Mouse (Mus musculus) limb, embryonic 15.5 days (tissue): ENCODE data around the gene Clec4a1. TPM values are rescaled to one million over a fixed set of nuclear protein-coding genes. Genes with fewer than 3 reads are reported as not detected.
A peak's percentile ranks its signal among the peaks of the same experiment; 100 is the strongest.

Experiments used
- ATAC-seq: fragments of 200-750 bp; cut with Nextera tagmentation; 2 replicates; pipeline ENCODE4 v1.8.0; 2017; ENCODE audit warnings: low read depth, moderate TSS enrichment; ENCODE audit not compliant: insufficient number of reproducible peaks, low FRiP score, low TSS enrichment
- H3K27ac ChIP-seq: fragments of 300-500 bp; sonication (generic); 2 replicates; pipeline ENCODE4 v1.5.1; 2015; ENCODE audit warnings: moderate library complexity, mild to moderate bottlenecking, inconsistent platforms
- H3K27me3 ChIP-seq: fragments of 300-500 bp; sonication (generic); 2 replicates; pipeline ENCODE4 v1.6.1; 2015; ENCODE audit warnings: inconsistent platforms
- H3K36me3 ChIP-seq: fragments of 300-500 bp; sonication (generic); 2 replicates; pipeline ENCODE4 v1.6.1; 2015; ENCODE audit warnings: inconsistent platforms
- H3K4me1 ChIP-seq: fragments of 300-500 bp; sonication (generic); 2 replicates; pipeline ENCODE4 v1.6.1; 2015; ENCODE audit warnings: inconsistent platforms
- H3K4me2 ChIP-seq: fragments of 300-500 bp; sonication (generic); 2 replicates; pipeline ENCODE4 v1.6.1; 2015; ENCODE audit warnings: mild to moderate bottlenecking, inconsistent platforms
- H3K4me3 ChIP-seq: fragments of 300-500 bp; sonication (generic); 2 replicates; pipeline ENCODE4 v1.5.1; 2015; ENCODE audit warnings: mild to moderate bottlenecking, inconsistent platforms
- H3K9ac ChIP-seq: fragments of 300-500 bp; sonication (generic); 2 replicates; pipeline ENCODE4 v1.6.1; 2015; ENCODE audit warnings: inconsistent platforms
- H3K9me3 ChIP-seq: fragments of 300-500 bp; sonication (generic); 2 replicates; pipeline ENCODE4 v1.6.1; 2016; ENCODE audit warnings: inconsistent platforms
- WGBS: fragments of 180-500 bp; shearing (Covaris S2); methylation state at CpG from one replicate; pipeline ENCODE4 v1.1.7; 2015; 5-methylcytosine and 5-hydroxymethylcytosine counted together
- polyA plus RNA-seq: library from polyadenylated mRNA; unstranded; fragments of >200 nt; fragmentation: Nextera tagmentation; extraction: Ambion mirVana; gene quantifications from 2 replicates; pipeline ENCODE4 v1.2.1, GENCODE M21; 2015

The Clec4a1 gene
- 4.4 and 7.3 TPM in 2 replicates for polyA plus RNA-seq

DNA sequence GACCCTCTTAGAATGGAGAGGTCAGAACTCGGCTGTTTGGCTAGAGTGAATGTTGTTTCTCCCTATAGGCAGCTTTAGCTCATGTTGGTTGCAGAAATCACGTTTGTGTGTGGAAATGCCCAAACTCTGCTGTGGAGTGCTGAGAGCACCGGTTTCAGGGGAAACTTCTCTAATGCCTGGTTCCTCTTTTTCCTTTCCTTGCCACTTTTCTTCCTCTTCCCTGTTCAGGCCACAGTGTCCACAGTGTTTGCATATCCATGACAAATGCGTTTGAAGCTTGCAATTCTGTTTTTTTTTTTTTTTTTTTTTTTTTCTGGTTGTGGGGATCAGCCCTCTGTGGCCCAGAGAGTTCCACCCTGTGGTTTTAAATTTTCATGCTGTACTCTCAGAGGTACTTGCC, at the start of gene Clec4a1:
Gene Clec4a1 (plus strand): TSS at position 398 of the 400 bp plus-strand sequence.
- no peak within 1 kb of the TSS for H3K4me3 ChIP-seq
- no peaks in the 10 kb centered on the region for H3K27me3 ChIP-seq
- H3K4me2 ChIP-seq = no peak within 1 kb of the TSS
- H3K9ac ChIP-seq = no peak within 1 kb of the TSS
- H3K4me1 ChIP-seq = no peaks in the 10 kb centered on the region
- no peaks in the 10 kb centered on the region for H3K36me3 ChIP-seq
- no peaks in the 10 kb centered on the region for H3K9me3 ChIP-seq
- 56% methylated on average over 4 of the region's 4 CpGs for WGBS
- ATAC-seq = no peak
- no peak within 1 kb of the TSS for H3K27ac ChIP-seq

DNA sequence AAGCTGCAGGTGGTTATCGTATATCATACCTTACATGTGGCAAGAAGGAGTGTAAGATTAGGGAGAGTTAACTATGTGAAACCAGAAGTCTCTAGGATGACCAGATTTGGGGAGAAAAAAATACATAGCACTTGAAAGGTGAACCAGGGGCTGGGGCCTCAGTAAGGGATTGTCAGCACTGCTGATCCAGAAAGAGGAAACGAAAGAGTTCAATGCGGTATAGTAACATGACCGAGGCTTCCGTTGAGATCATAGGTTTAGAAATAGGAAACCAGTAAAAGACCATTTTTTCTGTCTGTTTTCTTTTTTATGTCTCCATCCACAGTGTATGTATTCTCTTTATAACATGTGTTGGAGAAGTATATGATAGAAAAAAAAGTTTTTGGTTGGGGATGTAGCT, 48.8 kb upstream of the Clec4a1 start:
- WGBS = 96% methylated on average over 5 of the region's 5 CpGs
- no peaks in the 10 kb centered on the region for H3K9me3 ChIP-seq
- no peaks in the 10 kb centered on the region for H3K27me3 ChIP-seq
- H3K4me1 ChIP-seq = peaks cover 11% of the 10 kb centered on the region
- no peak overlapping the region for H3K27ac ChIP-seq
- H3K36me3 ChIP-seq = 0 out of 2 replicates have a peak, but pooled peaks cover 6% of the 10 kb centered on the region
- no peak for ATAC-seq
- no peak overlapping the region for H3K4me2 ChIP-seq
- no peak overlapping the region for H3K4me3 ChIP-seq
- no peak overlapping the region for H3K9ac ChIP-seq

DNA sequence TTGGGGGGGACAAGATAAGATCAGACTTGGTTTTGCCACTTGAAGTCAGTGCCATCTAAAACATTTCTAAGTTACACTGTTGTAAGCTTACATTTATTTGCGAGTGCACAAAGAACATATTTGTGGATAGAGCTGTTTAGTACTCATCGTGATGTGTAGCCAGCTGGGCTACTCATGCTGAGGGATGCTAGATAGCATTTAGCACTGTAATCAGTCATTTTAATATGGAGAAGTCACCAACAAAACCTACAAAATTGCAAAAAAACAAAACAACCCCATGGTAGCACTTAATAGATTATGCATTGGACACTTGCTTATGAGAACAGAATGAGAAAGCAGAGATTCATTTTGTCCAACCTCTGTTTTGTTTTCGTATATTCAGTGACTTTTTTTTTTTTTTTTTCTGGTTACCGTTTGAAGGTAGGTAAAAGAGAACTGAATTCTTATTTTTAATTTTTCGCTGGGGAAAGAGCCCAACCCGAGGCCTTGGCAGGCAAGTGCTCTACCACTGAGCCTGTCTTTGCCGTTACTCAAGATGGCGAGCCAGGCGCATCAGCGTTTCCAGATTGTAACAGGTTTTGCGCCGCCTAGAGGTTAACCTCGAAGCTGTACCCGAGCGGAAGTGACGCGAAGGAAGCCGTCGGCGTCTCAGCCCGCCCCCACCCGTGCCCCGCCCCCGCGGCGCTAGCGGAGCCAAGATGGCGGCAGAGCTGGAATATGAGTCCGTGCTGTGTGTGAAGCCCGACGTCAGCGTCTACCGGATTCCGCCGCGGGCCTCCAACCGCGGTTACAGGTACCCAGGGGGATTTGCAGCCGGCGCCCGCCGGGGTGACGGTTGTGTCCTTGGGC, 47.6 kb upstream of the Clec4a1 start, which contains the start of gene Necap1:
Gene Necap1 (plus strand): TSS at position 604 of the 849 bp plus-strand sequence.
- Histone ChIP-seq H3K9ac (peak within 1 kb of the TSS; percentile 84), H3K4me3 (peak within 1 kb of the TSS; percentile 88), H3K27ac (peak within 1 kb of the TSS; percentile 90), H3K4me2 (peak within 1 kb of the TSS; percentile 47), H3K36me3 (peaks cover 14% of the 10 kb centered on the region; the same call in 1 of the 2 replicates), H3K9me3 (no peaks in the 10 kb centered on the region), H3K4me1 (peaks cover 11% of the 10 kb centered on the region), H3K27me3 (no peaks in the 10 kb centered on the region)
- WGBS = 7% methylated on average over 43 of the region's 43 CpGs
- ATAC-seq = peak; percentile 90

DNA sequence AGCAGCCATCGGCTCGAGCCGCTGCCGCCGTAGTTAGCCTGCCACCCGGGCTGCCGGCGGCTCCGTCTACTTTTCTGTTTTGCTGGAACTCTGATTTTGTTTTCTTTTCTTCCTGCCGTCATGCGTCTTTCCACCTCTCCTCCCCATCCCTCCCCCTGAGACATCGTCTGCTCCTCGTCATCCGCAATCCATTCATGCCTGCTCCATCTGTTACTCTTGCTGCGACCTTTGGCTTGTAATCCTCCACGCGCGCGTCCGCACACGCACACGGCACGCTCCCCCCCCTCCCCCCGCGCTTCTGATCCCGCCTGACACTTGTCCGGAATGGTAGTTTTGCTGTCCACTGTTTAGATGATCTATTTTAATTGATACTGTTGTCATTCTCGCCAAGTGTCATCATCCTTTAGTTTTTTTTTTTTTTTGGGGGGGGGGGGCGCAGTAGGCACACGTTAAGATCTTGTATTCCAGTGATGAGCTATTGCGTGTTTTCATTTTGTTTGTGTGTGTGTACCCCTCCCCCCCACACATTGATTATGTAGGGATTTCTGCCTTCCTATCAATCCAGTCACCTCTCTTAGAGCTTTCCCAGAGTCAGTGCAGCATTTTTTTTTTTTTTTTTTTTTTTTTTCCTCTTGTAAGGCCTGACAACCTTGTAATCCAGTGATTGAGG, 46.8 kb upstream of the Clec4a1 start:
- ATAC-seq = peak; percentile 50; the same call in 1 of the 2 replicates
- Histone ChIP-seq H3K4me1 (peaks cover 11% of the 10 kb centered on the region), H3K9me3 (no peaks in the 10 kb centered on the region), H3K4me3 (peak overlapping the region; percentile 88), H3K4me2 (peak overlapping the region; percentile 47), H3K27me3 (no peaks in the 10 kb centered on the region), H3K27ac (peak overlapping the region; percentile 90), H3K9ac (peak overlapping the region; percentile 84), H3K36me3 (peaks cover 19% of the 10 kb centered on the region)
- WGBS = under 1% methylated on average over 31 of the region's 31 CpGs

DNA sequence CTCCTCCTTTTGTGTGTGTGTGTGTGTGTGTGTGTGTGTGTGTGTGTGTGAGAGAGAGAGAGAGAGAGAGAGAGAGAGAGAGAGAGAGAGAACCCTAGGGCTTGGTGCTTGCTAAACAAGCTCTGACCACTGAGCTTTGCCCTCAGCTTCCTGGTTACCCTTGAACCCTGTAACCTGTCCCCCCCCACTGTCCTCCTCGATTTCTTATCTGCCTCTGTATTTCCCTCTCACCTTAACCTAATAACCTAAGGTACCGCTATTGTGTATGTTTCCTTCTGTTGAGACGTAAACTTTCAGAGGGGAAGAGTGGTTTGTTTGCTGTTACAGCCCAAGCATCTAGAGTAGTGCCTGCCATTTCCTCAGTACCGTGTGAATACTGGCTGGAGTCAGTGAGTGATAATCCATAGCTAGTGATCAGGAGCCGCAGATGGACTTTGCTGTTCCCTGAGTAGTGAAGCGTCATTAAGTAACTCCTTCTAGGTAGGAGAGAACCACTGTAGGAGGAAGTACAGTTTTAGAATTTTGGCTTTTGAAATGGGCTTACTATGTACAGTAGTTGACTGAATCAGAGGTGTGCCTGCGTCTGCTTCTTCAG, 42.4 kb upstream of the Clec4a1 start:
- H3K9ac ChIP-seq = no peak overlapping the region
- 89% methylated on average over 7 of the region's 7 CpGs for WGBS
- no peaks in the 10 kb centered on the region for H3K9me3 ChIP-seq
- no peak for ATAC-seq
- peaks cover 57% of the 10 kb centered on the region for H3K36me3 ChIP-seq
- no peaks in the 10 kb centered on the region for H3K27me3 ChIP-seq
- H3K4me2 ChIP-seq = no peak overlapping the region
- peaks cover 11% of the 10 kb centered on the region for H3K4me1 ChIP-seq
- no peak overlapping the region for H3K4me3 ChIP-seq
- H3K27ac ChIP-seq = no peak overlapping the region

DNA sequence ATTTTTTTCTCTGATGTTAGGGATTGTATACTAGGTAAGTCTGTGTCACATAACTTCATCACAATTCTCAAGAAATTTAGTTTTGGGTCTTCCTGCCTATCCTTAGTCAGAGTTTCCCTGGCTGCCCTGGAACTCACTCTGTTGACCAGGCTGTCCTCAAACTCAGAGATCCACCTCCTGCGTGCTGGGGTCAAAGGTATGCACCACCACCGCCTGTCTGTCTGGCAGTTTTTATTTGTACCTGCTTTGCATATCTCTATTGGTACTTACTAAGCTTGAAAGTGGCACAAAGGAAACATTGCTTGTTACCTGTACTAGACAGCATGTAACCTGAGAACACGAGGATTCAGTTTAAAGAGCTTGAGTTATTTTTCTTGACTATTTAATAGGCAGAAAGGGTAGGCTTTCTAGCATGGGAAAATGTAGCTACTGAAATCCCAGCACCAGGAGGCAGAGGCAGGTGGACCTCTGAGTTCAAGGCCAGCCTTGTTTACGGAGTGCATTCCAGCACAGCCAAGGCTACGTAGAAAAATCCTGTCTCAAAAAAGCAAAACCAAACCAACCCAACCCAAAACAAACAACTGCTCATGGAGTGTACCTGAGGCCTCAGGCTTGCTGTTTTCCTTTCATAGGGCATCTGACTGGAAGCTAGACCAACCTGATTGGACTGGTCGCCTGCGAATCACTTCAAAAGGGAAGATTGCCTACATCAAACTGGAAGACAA, 41.7 kb upstream of the Clec4a1 start:
- Histone ChIP-seq H3K4me3 (no peak overlapping the region), H3K27me3 (no peaks in the 10 kb centered on the region), H3K36me3 (peaks cover 65% of the 10 kb centered on the region), H3K9ac (no peak overlapping the region), H3K4me2 (no peak overlapping the region), H3K9me3 (no peaks in the 10 kb centered on the region), H3K27ac (no peak overlapping the region), H3K4me1 (peaks cover 11% of the 10 kb centered on the region)
- no peak for ATAC-seq
- WGBS = 86% methylated on average over 7 of the region's 7 CpGs

DNA sequence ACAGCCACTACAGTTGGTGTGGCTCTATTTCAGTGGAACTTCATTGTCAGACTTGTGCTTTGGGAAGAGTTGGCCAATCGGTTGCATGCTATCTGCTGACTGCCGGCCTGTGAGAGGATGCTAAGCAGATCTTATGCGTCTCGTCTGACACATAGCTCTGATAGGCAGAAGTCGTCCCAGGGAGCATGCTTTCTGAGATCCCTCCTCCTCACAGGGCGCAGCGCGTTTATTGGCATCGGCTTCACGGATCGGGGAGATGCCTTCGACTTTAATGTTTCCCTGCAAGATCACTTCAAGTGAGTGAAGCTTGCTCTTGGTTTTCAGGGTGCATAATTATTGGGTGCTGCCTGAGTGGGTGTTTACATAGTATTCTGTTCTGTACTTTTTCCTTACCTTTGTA, 40.4 kb upstream of the Clec4a1 start:
- no peak for ATAC-seq
- peaks cover 71% of the 10 kb centered on the region for H3K36me3 ChIP-seq
- H3K27ac ChIP-seq = no peak overlapping the region
- H3K4me2 ChIP-seq = no peak overlapping the region
- H3K9ac ChIP-seq = no peak overlapping the region
- H3K27me3 ChIP-seq = no peaks in the 10 kb centered on the region
- H3K4me3 ChIP-seq = no peak overlapping the region
- WGBS = 89% methylated on average over 12 of the region's 12 CpGs
- no peaks in the 10 kb centered on the region for H3K9me3 ChIP-seq
- H3K4me1 ChIP-seq = peaks cover under 1% of the 10 kb centered on the region; the same call in 1 of the 2 replicates

DNA sequence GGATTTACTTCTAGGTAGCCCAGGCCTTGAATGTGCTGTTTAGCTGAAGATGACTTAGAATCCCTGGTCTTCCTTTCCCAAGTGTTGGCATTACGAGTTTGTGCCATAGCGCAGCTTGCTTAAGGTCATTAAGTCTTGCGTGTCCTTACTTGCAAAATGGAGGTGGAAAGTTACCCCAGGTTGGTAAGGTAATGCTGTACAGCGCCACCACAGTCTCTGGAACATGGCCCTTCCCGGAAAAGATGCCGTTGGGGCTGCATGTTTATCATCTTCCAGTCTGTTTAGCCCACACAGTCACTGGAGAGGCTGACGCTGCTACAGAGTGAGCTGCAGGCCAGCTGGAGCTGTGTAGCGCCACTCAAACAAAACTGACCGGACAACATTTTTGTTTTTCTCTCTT, 38.0 kb upstream of the Clec4a1 start:
- H3K9me3 ChIP-seq = no peaks in the 10 kb centered on the region
- no peak overlapping the region for H3K27ac ChIP-seq
- no peaks in the 10 kb centered on the region for H3K27me3 ChIP-seq
- no peak overlapping the region for H3K4me2 ChIP-seq
- no peaks in the 10 kb centered on the region for H3K4me1 ChIP-seq
- no peak for ATAC-seq
- H3K4me3 ChIP-seq = no peak overlapping the region
- peaks cover 84% of the 10 kb centered on the region for H3K36me3 ChIP-seq
- WGBS = 79% methylated on average over 9 of the region's 9 CpGs
- no peak overlapping the region for H3K9ac ChIP-seq

DNA sequence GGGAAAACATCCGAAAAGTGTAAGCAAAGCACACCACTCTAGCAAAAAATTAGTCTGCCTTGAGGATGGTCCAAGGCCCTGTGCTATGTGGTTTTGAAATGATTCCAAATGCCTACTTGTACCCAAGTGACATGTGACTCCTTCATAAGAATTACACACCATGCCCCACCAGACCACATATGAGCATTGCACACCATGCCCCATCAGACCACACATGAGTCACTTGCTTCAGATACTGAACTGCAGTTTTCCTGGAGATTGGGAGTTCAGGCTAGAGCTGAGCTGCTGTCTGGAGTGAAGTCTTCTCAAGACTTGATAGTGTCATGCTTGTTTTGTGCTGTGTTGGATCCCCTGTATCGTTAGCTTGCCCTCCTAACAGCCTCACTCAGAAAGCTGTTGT, 32.0 kb upstream of the Clec4a1 start:
- Histone ChIP-seq H3K27ac (no peak overlapping the region), H3K27me3 (no peaks in the 10 kb centered on the region), H3K4me2 (no peak overlapping the region), H3K4me3 (no peak overlapping the region), H3K9ac (no peak overlapping the region), H3K4me1 (no peaks in the 10 kb centered on the region), H3K9me3 (no peaks in the 10 kb centered on the region), H3K36me3 (peaks cover 65% of the 10 kb centered on the region)
- ATAC-seq = no peak
- WGBS = 95% methylated on average over 2 of the region's 2 CpGs

DNA sequence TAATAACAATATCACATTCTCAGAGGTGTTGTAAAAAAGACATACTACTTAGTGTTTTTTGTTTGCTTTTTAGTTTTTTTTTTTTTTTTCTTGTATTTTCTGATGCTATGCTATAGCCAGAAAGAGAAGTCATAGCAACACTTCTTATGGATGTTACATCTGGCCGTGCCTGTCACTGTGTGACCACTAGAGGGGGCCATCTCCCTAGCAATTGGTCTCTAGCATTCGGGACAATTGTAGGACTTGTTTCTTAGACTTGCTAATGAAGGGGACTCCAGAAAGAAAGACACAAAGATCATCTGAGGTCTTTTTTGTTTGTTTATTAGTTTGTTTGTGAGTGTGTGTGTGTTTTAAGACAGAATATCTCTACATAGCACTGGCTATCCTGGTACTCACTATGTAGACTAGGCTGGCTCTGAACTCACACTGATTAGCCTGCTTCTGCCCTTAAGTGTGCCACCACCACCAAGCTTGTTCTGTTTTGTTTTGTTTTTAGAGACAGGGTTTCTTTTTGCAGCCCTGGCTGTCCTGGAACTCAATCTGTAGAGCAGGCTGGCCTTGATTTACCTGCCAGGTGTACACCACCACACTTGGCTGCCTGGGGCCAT, 29.1 kb upstream of the Clec4a1 start:
- H3K36me3 ChIP-seq = peaks cover 45% of the 10 kb centered on the region
- no peak for ATAC-seq
- H3K4me2 ChIP-seq = no peak overlapping the region
- H3K9me3 ChIP-seq = no peaks in the 10 kb centered on the region
- WGBS = 11% methylated on average over 2 of the region's 2 CpGs
- no peak overlapping the region for H3K9ac ChIP-seq
- no peaks in the 10 kb centered on the region for H3K4me1 ChIP-seq
- H3K4me3 ChIP-seq = no peak overlapping the region
- no peaks in the 10 kb centered on the region for H3K27me3 ChIP-seq
- no peak overlapping the region for H3K27ac ChIP-seq

DNA sequence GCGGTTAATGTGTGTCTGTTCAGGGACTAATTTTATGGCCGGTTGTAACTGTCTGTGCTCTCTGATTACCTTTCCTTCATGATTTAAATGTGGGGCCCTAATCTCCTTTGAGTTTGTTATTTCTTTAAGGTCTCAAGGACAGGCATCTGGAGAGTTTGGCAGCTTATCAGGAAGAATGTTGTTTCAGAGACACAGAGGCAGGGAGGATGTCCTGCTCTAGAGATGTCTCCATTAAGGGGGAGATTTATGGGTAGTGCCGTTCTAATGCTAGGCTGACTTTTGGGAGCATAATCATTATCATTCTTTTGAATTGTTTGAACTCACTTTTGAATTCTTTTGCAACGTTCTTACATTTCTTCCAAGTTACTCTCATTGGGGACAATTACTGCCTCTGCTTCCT, 1.7 kb upstream of the Clec4a1 start:
- H3K4me2 ChIP-seq = no peak overlapping the region
- H3K9ac ChIP-seq = no peak overlapping the region
- no peak overlapping the region for H3K27ac ChIP-seq
- no peaks in the 10 kb centered on the region for H3K36me3 ChIP-seq
- H3K27me3 ChIP-seq = no peaks in the 10 kb centered on the region
- no peak for ATAC-seq
- H3K4me1 ChIP-seq = no peaks in the 10 kb centered on the region
- H3K9me3 ChIP-seq = no peaks in the 10 kb centered on the region
- H3K4me3 ChIP-seq = no peak overlapping the region
- WGBS = 17% methylated on average over 4 of the region's 4 CpGs
